Mouse (Mus musculus) neural tube, embryonic 12.5 days (tissue): ENCODE data around the gene Tmem141. TPM values are rescaled to one million over a fixed set of nuclear protein-coding genes. Genes with fewer than 3 reads are reported as not detected.

ENCODE experiments used
- ATAC-seq: fragments of 200-750 bp; cut with Nextera tagmentation; 2 replicates; pipeline ENCODE4 v1.8.0; 2017; ENCODE audit warnings: low read depth, mild to moderate bottlenecking, moderate TSS enrichment, moderate library complexity; ENCODE audit not compliant: low FRiP score
- H3K27ac ChIP-seq: fragments of 300-500 bp; sonication (generic); 2 replicates; pipeline ENCODE4 v1.5.1; 2016
- H3K27me3 ChIP-seq: fragments of 300-500 bp; sonication (generic); replicated peaks from 2 replicates; pipeline ENCODE4 v1.6.1; 2016; ENCODE audit warnings: mild to moderate bottlenecking
- H3K36me3 ChIP-seq: fragments of 300-500 bp; sonication (generic); 2 replicates; pipeline ENCODE4 v1.6.1; 2016; ENCODE audit warnings: mild to moderate bottlenecking
- H3K4me1 ChIP-seq: fragments of 300-500 bp; sonication (generic); 2 replicates; pipeline ENCODE4 v1.6.1; 2016
- H3K4me2 ChIP-seq: fragments of 300-500 bp; sonication (generic); replicated peaks from 2 replicates; pipeline ENCODE4 v1.6.1; 2016; ENCODE audit warnings: mild to moderate bottlenecking
- H3K4me3 ChIP-seq: fragments of 300-500 bp; sonication (generic); 2 replicates; pipeline ENCODE4 v1.5.1; 2016
- H3K9ac ChIP-seq: fragments of 300-500 bp; sonication (generic); 2 replicates; pipeline ENCODE4 v1.6.1; 2016; ENCODE audit warnings: mild to moderate bottlenecking
- H3K9me3 ChIP-seq: fragments of 300-500 bp; sonication (generic); 2 replicates; pipeline ENCODE4 v1.6.1; 2016; ENCODE audit warnings: mild to moderate bottlenecking
- WGBS: fragments of 180-500 bp; shearing (Covaris S2); methylation state at CpG from one replicate; pipeline ENCODE4 v1.1.7; 2016; 5-methylcytosine and 5-hydroxymethylcytosine counted together
- polyA plus RNA-seq: library from polyadenylated mRNA; unstranded; fragments of >200 nt; fragmentation: Nextera tagmentation; extraction: Ambion mirVana; gene quantifications from 2 replicates; pipeline ENCODE4 v1.2.1, GENCODE M21; 2016

The Tmem141 gene
- 22.7 and 24.9 TPM in 2 replicates for polyA plus RNA-seq

DNA sequence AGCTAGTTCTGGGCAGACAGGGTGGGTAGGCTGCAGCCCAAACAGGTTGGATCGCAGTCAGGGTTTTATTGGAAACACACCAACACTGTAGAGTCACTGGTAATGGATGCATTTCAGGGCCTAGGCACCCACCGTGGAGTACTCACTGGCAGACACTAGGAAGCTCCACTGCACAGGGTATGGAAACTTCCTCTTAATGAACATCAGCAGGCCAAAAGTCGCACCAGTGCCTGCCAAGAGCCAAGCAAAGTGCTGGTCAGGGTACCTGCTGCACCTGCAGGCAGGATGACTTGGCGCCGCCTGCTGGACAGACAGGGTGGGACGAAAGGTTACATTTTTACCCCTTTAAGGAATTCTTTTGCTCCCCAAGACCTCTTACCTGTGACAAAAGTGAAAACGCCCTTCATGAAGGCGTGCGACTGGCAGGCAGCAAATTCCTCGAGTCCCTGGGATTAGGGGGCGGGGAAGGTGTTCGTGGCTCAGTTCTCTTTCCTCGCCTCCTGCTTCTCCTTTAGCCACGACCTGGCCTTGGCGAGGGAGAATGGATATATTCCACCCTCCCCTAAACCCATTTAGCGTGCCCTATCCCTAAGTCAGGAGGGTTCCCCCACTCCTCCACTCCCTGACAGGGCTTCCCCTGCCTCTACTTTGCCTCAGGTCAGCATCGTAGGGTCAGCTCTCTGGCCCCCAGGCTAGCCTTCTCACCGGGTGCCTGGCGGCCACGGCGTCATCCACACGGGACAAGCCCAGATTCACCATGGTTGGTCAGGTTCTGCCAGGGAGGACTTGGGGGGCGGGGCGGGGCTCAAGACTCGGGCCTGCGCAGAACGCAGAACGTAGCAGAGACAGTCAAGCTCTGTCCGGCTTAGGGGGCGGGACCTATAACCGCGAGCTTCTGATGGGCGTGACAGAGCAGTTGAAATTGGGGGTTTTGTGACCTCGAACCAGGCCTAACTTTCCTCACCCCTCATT is at the start of gene Tmem141:
Tmem141 (minus strand) TSS at position 777 of the 972 bp plus-strand sequence.
- ATAC-seq: peak; percentile 91
- Histone ChIP-seq H3K36me3 (no peaks in the 10 kb centered on the region), H3K4me1 (peaks cover 12% of the 10 kb centered on the region), H3K4me2 (peak within 1 kb of the TSS; percentile 77), H3K9me3 (no peaks in the 10 kb centered on the region), H3K9ac (peak within 1 kb of the TSS; percentile 63), H3K4me3 (peak within 1 kb of the TSS; percentile 46), H3K27ac (0 out of 2 replicates have a peak within 1 kb of the TSS, but pooled peaks have one; percentile 20), H3K27me3 (peaks cover 17% of the 10 kb centered on the region)
- WGBS: 5% methylated on average over 34 of the region's 34 CpGs

- Histone ChIP-seq H3K4me2 (no peak overlapping the region), H3K4me3 (no peak overlapping the region), H3K27me3 (no peaks in the 10 kb centered on the region), H3K9ac (no peak overlapping the region), H3K9me3 (no peaks in the 10 kb centered on the region), H3K36me3 (no peaks in the 10 kb centered on the region), H3K4me1 (no peaks in the 10 kb centered on the region), H3K27ac (no peak overlapping the region)
- ATAC-seq: no peak
- 74% methylated on average over 1 of the region's 1 CpGs for WGBS
Measured at GRCm38 (mm10) chr2:25666516-25666915, 44.7 kb upstream of the Tmem141 start.

DNA sequence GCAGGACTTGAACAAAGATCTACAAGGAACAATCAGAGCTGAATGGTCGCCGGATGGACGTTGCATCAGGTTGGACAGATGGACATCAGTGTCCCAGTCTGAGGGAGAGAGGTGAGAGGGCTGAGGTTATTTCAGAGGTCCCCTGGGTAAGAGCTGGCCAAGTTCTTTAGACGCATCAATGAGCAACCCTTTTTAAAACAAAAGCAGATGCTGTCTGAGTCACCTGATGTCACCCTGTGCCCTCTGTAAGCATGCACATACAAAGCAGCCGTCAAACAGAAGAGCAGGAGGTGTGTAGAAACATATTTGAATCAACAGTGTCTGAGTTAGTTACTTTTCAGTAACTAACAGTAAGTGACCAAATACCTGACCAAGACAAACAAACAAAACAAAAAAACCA is 42.3 kb upstream of the Tmem141 start:
- Histone ChIP-seq H3K9ac (no peak overlapping the region), H3K36me3 (no peaks in the 10 kb centered on the region), H3K9me3 (no peaks in the 10 kb centered on the region), H3K4me2 (no peak overlapping the region), H3K4me1 (no peaks in the 10 kb centered on the region), H3K27me3 (no peaks in the 10 kb centered on the region), H3K27ac (no peak overlapping the region), H3K4me3 (no peak overlapping the region)
- WGBS: 84% methylated on average over 5 of the region's 5 CpGs
- ATAC-seq: no peak

DNA sequence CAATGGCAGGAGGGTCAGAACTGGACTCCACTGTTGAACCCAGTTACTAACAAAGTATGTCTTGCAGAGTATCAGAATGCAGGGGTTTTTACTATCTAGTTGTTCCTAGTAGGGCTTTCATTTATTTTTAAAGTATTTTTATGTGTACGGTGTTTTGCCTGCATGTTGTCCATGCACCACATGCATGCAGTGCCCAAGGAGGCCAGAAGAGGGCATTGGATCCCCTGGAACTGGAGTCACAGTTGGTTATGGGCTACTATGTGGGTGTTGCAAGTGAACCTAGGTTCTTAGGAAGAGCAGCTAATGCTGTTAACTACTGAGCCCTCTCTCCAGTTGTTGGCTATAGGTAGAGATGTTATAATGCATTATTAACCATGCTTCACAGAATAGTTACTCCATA is 41.7 kb upstream of the Tmem141 start:
- H3K27ac ChIP-seq: no peak overlapping the region
- no peak for ATAC-seq
- 76% methylated on average over 1 of the region's 1 CpGs for WGBS

DNA sequence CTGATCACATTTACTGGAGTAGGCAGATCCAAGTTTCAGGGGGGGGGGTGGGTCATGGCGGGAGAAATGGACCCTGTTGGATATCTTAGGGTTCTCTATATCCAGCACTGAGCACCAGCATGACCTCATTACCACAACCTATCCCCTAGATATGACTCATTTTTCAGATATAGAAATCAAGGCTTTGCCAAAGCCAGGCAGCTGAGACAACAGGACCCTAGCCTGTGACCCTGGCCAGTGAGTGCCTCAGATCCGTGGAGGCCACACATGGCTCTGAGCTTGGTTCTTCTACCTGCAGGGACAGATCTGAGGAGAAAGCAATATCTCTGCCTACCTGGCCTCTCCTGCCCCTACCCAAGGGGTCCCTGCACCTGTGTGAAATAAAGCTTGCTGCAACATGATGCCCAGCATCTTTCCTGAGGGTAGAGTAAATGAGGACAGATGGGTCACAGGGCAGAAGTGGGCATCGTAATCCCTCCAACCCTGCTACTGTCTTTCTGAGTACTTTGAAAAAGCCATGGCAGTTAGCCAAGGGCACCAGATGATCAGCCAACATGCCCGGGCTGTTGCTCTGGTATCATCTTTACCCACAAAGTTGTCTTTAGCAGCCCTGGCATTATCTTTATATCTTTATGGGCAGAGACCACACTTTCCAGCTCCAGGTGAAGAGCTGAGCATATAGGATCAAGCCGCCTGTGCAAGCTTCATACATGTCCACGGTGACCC is 39.6 kb upstream of the Tmem141 start:
- no peak for ATAC-seq
- Histone ChIP-seq H3K4me2 (no peak overlapping the region), H3K27ac (no peak overlapping the region), H3K9ac (no peak overlapping the region), H3K9me3 (no peaks in the 10 kb centered on the region), H3K27me3 (no peaks in the 10 kb centered on the region), H3K4me3 (no peak overlapping the region), H3K36me3 (no peaks in the 10 kb centered on the region), H3K4me1 (no peaks in the 10 kb centered on the region)
- 82% methylated on average over 6 of the region's 6 CpGs for whole genome bisulfite sequencing

More for the DNA sequence above, 41.7 kb upstream of the Tmem141 start:
- Histone ChIP-seq H3K27me3 (no peaks in the 10 kb centered on the region), H3K9ac (no peak overlapping the region), H3K36me3 (no peaks in the 10 kb centered on the region), H3K4me2 (no peak overlapping the region), H3K4me3 (no peak overlapping the region), H3K9me3 (no peaks in the 10 kb centered on the region), H3K4me1 (no peaks in the 10 kb centered on the region)

GRCm38 (mm10) chr2:25660279-25660678 is 38.5 kb upstream of the Tmem141 start:
- Histone ChIP-seq H3K4me2 (no peak overlapping the region), H3K27ac (no peak overlapping the region), H3K9me3 (no peaks in the 10 kb centered on the region), H3K36me3 (no peaks in the 10 kb centered on the region), H3K9ac (no peak overlapping the region), H3K27me3 (no peaks in the 10 kb centered on the region), H3K4me1 (no peaks in the 10 kb centered on the region), H3K4me3 (no peak overlapping the region)
- WGBS: 83% methylated on average over 8 of the region's 8 CpGs
- ATAC-seq: no peak

DNA sequence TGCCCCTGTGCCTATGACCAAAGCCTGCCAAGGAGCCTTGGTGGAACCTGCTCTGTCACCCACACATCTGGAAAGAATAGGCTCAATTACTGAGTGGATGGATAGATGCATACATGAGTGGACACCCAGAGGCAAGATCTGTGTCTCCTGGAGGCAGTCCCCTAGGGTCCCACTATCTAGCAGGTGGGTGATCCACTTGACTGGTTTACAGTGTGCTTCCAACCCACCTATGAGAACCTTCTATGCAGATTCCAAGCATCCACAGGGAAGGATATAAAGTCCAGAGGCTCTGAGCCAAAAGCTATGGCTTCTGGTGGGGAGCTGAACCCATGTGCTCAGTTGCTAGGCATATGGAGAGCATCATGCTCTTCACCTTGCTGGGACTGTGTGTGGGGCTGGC is 35.8 kb upstream of the Tmem141 start, which contains the start of gene Lcn5:
Lcn5 (plus strand) TSS at position 301 of the 400 bp plus-strand sequence.
- ATAC-seq: no peak
- Histone ChIP-seq H3K4me1 (no peaks in the 10 kb centered on the region), H3K9me3 (no peaks in the 10 kb centered on the region), H3K36me3 (no peaks in the 10 kb centered on the region), H3K27me3 (no peaks in the 10 kb centered on the region), H3K27ac (no peak within 1 kb of the TSS), H3K9ac (no peak within 1 kb of the TSS), H3K4me3 (no peak within 1 kb of the TSS), H3K4me2 (no peak within 1 kb of the TSS)

GRCm38 (mm10) chr2:25657246-25657645 is 35.4 kb upstream of the Tmem141 start:
- H3K9ac ChIP-seq: no peak overlapping the region
- H3K4me1 ChIP-seq: no peaks in the 10 kb centered on the region
- no peak overlapping the region for H3K4me3 ChIP-seq
- H3K36me3 ChIP-seq: no peaks in the 10 kb centered on the region
- H3K9me3 ChIP-seq: no peaks in the 10 kb centered on the region
- 85% methylated on average over 4 of the region's 4 CpGs for WGBS
- no peak for ATAC-seq
- H3K27ac ChIP-seq: no peak overlapping the region
- H3K27me3 ChIP-seq: no peaks in the 10 kb centered on the region
- no peak overlapping the region for H3K4me2 ChIP-seq

GRCm38 (mm10) chr2:25656691-25657090 is 34.9 kb upstream of the Tmem141 start:
- no peaks in the 10 kb centered on the region for H3K4me1 ChIP-seq

DNA sequence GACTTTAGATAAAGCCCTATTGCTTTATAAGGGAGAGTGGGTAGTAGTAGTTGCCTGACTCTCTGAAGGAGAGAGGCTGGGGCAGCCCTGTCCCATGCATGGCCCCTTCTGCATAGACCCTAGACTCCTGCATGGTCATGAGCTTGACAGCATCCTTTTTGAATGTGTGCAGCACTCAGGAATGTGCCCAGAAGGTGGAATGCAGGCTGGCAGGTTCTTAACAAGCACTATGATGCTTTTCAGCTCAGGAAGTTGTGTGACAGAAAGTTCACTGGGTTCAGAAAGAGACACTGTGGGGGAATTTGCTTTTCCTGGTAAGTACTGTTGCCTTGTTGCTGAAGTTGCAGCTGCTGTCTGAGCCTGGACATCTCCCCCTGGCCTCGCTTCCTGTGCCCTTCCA is 32.7 kb upstream of the Tmem141 start:
- ATAC-seq: no peak
- H3K9ac ChIP-seq: no peak overlapping the region
- H3K4me1 ChIP-seq: no peaks in the 10 kb centered on the region
- H3K27me3 ChIP-seq: no peaks in the 10 kb centered on the region
- H3K4me2 ChIP-seq: no peak overlapping the region
- no peak overlapping the region for H3K4me3 ChIP-seq
- no peaks in the 10 kb centered on the region for H3K9me3 ChIP-seq
- WGBS: 58% methylated on average over 1 of the region's 1 CpGs
- H3K36me3 ChIP-seq: no peaks in the 10 kb centered on the region
- H3K27ac ChIP-seq: no peak overlapping the region

More at GRCm38 (mm10) chr2:25656691-25657090, 34.9 kb upstream of the Tmem141 start:
- Histone ChIP-seq H3K36me3 (no peaks in the 10 kb centered on the region), H3K9ac (no peak overlapping the region), H3K4me3 (no peak overlapping the region), H3K27ac (no peak overlapping the region), H3K27me3 (no peaks in the 10 kb centered on the region), H3K4me2 (no peak overlapping the region), H3K9me3 (no peaks in the 10 kb centered on the region)
- 85% methylated on average over 4 of the region's 4 CpGs for WGBS
- no peak for ATAC-seq

GRCm38 (mm10) chr2:25652902-25653301 is 31.1 kb upstream of the Tmem141 start, which contains the start of gene Lcn8:
Gene Lcn8 (plus strand): TSS chr2:25653120.
- no peak within 1 kb of the TSS for H3K4me3 ChIP-seq
- H3K4me1 ChIP-seq: no peaks in the 10 kb centered on the region
- no peak within 1 kb of the TSS for H3K4me2 ChIP-seq
- no peaks in the 10 kb centered on the region for H3K9me3 ChIP-seq
- ATAC-seq: no peak
- 83% methylated on average over 2 of the region's 2 CpGs for WGBS
- no peak within 1 kb of the TSS for H3K9ac ChIP-seq
- no peaks in the 10 kb centered on the region for H3K36me3 ChIP-seq
- no peaks in the 10 kb centered on the region for H3K27me3 ChIP-seq
- no peak within 1 kb of the TSS for H3K27ac ChIP-seq

- H3K9ac ChIP-seq: no peak overlapping the region
- H3K4me3 ChIP-seq: no peak overlapping the region
- H3K27me3 ChIP-seq: no peaks in the 10 kb centered on the region
- H3K36me3 ChIP-seq: no peaks in the 10 kb centered on the region
- no peak for ATAC-seq
- 21% methylated on average over 6 of the region's 6 CpGs for WGBS
- H3K27ac ChIP-seq: no peak overlapping the region
- no peak overlapping the region for H3K4me2 ChIP-seq
- no peaks in the 10 kb centered on the region for H3K9me3 ChIP-seq
- H3K4me1 ChIP-seq: no peaks in the 10 kb centered on the region
Measured at GRCm38 (mm10) chr2:25639890-25640289, 18.1 kb upstream of the Tmem141 start.
